Mouse (Mus musculus) layer of hippocampus, adult 2 months (tissue): Measurements from ENCODE around the gene Doc2a. TPM values are rescaled to one million over a fixed set of nuclear protein-coding genes. Genes with fewer than 3 reads are reported as not detected.

Experiments
- DNase-seq, 2 experiments: peaks; one replicate each; pipeline ENCODE4 v3.0.0; 2022; ENCODE audit warnings: low spot score in 2 of 2
- H3K27ac ChIP-seq: fragments of 200-600 bp; 2 replicates; pipeline ENCODE4 v1.8.1; 2022
- H3K4me3 ChIP-seq: fragments of 200-600 bp; 2 replicates; pipeline ENCODE4 v1.8.1; 2022; ENCODE audit warnings: mild to moderate bottlenecking
- CTCF ChIP-seq: fragments of 200-600 bp; conservative IDR thresholded peaks from 2 replicates; pipeline ENCODE4 v1.8.1; 2022; ENCODE audit warnings: antibody characterized with exemption, mild to moderate bottlenecking, moderate library complexity
- long read RNA-seq, 2 experiments: library from polyadenylated mRNA; stranded (forward); transcript quantifications; one replicate each; pipeline ENCODE4 v2.0.0; 2021; ENCODE audit warnings: borderline mapping rate in 2 of 2
- total RNA-seq, 2 experiments: library from RNA; stranded (reverse); gene quantifications; 2 replicates each; pipeline ENCODE4 v1.2.3; 2021

The Doc2a gene
- total RNA-seq = 10 to 100 TPM; 19.2 to 20.5 TPM
- long read RNA-seq, experiment 1, partial matches to known transcripts = 8 of 20 reads
- long read RNA-seq, experiment 1, other reads (novel, unspliced or antisense) = 10 of 20 reads
- long read RNA-seq, experiment 2, transcript Doc2a-201 (11 exons, 2,538 nt) = major isoform, 10 of 35 reads
- long read RNA-seq, experiment 2, partial matches to known transcripts = 8 of 35 reads
- long read RNA-seq, experiment 2, other reads (novel, unspliced or antisense) = 17 of 35 reads

- no peak for DNase-seq
- Histone ChIP-seq H3K4me3 (peak within 1 kb of the TSS; percentile 63), H3K27ac (peak within 1 kb of the TSS; percentile 36; the same call in 1 of the 2 replicates)
- no peak for TF ChIP-seq CTCF
These were observed at the start of gene Doc2a for GRCm38 (mm10) chr7:126847116-126847420. Gene Doc2a, plus strand, starts transcription at chr7:126847416.

- peak overlapping the region; percentile 72 for H3K4me3 ChIP-seq
- H3K27ac ChIP-seq = peak overlapping the region; percentile 100
- peak in 1 of 2 experiments; percentile 29 for DNase-seq
- no peak for TF ChIP-seq CTCF
These were observed 48.8 kb upstream of the Doc2a start for GRCm38 (mm10) chr7:126798127-126799049.

GRCm38 (mm10) chr7:126799050-126799467 lies 48.2 kb upstream of the Doc2a start:
- DNase-seq = peak; percentile 96 to 99
- Histone ChIP-seq H3K4me3 (peak overlapping the region; percentile 72), H3K27ac (peak overlapping the region; percentile 100)
- TF ChIP-seq CTCF = peak; percentile 72

DNA sequence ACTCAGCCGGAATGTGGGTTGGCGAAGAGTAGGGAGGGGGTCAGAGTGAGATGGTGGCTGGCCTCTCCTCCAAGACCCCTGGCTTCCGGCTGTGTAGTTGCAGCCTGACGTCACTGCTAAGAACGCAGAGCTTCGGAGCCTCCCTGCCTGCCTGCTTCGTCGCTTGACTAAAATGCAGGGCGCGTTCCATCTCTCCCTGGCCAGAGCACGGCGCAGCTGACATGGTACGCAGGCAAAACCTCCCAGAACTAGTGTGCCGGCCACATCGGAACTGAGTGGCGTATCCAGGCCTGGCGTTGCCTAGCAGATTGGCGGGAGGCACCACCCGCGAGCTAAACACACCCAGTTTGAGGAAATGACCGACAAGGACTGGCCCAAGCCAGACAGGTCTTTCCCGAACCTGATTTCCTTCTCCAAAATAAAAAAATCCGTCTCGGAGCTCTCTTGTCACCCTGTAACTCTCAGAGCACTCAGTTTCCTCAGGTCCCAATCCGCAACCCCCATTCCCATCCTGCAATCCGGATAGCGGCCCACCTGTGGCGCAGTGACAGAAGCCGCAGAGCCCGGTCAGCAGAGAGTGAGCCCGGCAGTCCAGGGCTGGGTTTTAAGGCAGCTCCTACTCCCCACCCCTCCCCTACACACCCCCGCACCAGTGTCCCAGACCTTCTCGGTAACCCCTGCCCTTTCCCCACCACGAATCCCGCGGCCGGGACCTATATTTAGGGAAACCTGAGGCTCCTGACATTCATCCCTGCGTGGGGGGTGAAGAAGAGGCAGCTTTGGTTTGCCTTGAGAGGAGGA lies 47.5 kb upstream of the Doc2a start:
- DNase-seq = peak; percentile 23 to 41
- TF ChIP-seq CTCF = peak; percentile 72

DNA sequence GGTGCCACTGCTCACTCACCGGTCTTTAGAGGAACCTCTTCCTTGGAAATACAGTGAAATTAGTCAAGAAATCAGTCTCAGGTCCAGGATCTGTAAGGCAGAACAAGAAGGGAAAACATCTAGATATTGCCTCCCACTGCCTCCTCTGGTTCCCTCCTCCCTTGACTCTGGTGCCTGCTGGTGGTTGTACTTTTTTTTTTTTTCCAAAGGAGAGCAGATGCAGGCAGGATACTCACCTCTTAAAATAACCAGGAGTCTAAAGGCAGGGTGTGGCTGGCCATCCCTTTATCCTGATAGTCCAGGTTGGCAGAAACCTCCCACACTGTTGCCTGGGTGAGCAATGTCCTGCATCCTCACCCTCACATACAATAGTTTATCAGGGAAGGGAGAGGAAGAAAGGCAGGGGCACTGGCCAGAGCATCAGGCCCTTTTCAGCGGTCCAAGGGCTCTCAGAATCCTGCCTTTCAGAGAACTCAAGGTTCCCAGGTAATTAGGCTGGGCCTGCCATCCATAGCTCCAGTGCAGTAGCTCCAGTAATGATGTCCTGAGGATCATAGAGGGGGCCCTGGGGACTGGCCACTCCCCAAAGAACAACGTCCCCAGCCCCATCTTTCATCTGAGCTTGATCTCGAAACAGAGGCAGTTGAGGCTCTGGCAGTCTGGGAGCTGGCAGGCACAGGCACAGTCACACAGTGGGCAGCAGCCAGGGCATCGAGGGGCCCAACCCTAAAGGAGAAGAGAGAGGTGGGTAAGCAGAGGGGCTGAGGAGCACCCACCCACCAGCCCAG lies 46.8 kb upstream of the Doc2a start:
- no peak for DNase-seq
- peak overlapping the region; percentile 100 for H3K27ac ChIP-seq
- H3K4me3 ChIP-seq = peak overlapping the region; percentile 55
- no peak for TF ChIP-seq CTCF

More for the DNA sequence above, 47.5 kb upstream of the Doc2a start:
- Histone ChIP-seq H3K27ac (peak overlapping the region; percentile 100), H3K4me3 (peak overlapping the region; percentile 55)

DNA sequence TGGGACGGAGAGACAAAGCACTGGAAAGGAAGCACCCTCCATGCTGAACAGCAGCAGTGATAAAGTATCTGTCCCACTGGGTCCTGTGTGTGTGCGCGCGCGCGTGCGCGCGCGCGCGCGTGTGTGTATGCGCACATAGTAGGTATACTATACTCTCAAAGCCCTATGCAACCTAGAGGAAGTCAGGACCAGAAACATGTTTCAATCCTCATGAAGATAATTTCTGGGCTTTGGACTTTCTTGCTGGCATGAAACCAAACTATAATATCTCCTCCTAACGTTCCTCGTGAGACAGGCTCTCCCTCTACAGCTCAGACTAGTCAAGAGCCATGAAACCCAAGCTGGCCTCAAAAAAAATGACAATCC lies 46.2 kb upstream of the Doc2a start:
- Histone ChIP-seq H3K4me3 (no peak overlapping the region), H3K27ac (no peak overlapping the region)
- no peak for DNase-seq
- TF ChIP-seq CTCF = no peak

GRCm38 (mm10) chr7:126802134-126802889 lies 44.9 kb upstream of the Doc2a start:
- no peak for DNase-seq
- TF ChIP-seq CTCF = no peak
- H3K4me3 ChIP-seq = no peak overlapping the region
- H3K27ac ChIP-seq = no peak overlapping the region

DNA sequence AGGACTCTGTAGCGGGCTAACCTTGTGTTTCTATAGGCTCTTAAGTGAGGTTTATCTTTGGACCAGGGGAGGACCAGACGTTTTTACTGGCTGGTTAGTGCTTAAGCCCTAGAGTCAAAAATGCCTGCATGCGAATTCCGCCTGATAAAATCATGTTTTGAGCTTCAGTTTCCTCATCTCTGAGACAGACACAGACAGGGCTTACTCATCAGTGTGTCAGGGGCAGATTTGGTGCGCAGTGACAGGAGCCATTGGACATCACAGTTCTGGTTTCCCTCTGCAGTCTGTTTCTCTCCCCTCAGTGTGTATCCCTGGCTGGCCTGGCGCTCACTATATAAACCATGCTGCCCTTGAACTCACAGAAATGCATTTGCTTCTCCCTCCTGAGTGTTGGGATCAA lies 44.0 kb upstream of the Doc2a start:
- DNase-seq = no peak
- no peak for TF ChIP-seq CTCF
- no peak overlapping the region for H3K27ac ChIP-seq
- no peak overlapping the region for H3K4me3 ChIP-seq

DNA sequence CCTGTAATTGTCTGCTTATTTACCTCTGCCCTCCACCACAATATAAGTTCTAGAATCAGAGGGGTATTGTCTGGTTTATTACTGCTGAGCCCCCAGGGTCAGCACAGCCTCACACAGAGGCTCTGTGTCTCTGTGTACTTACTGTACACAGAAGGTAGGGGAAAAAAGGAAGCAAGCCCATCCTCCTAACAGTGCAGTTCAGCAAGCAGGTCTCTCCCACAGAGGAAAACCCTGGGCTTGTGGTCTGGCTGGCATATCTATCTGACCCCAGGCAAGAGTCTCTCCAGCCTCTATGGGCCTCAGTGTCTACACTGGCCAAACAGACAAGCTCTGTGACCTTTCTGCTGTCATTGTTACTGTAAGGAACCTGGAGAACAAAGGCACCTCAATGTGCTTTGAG lies 43.5 kb upstream of the Doc2a start:
- no peak for DNase-seq
- TF ChIP-seq CTCF = no peak
- no peak overlapping the region for H3K4me3 ChIP-seq
- no peak overlapping the region for H3K27ac ChIP-seq

DNA sequence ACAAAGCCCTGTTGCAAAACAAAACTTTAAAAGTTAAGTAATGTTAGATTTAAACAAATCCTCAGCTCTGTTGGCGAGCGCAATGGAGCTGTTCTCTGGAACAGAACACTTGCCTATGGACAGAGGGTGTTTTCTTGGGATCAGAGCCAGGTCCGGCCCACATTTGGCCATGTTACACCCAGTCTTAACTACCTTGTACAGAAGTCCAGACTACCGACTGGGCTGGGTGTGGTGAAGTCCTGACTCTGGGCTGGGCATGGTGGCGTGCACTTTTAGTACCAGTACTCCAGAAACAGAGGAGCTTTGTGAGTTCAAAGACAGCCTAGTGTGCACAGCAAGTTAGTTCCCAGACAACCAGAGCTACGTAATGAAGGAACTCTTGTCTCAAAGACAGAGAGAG lies 40.3 kb upstream of the Doc2a start:
- H3K4me3 ChIP-seq = no peak overlapping the region
- no peak overlapping the region for H3K27ac ChIP-seq
- TF ChIP-seq CTCF = no peak
- no peak for DNase-seq

GRCm38 (mm10) chr7:126807405-126807804 lies 39.8 kb upstream of the Doc2a start:
- no peak for DNase-seq
- no peak overlapping the region for H3K4me3 ChIP-seq
- no peak for TF ChIP-seq CTCF
- no peak overlapping the region for H3K27ac ChIP-seq
